Mouse (Mus musculus) B cell, adult 2 months (primary cell): ENCODE data around the gene Faxc.

Source experiments
- DNase-seq, 2 experiments: peaks; one replicate each; pipeline ENCODE4 v3.0.0; 2022

The Faxc gene

GRCm38 (mm10) chr4:21930971-21931771, at the start of gene Faxc:
Faxc (plus strand) TSS chr4:21931329.
- DNase-seq, result peak in 1 of 2 experiments; percentile 1

- no peak for DNase-seq
These were observed 48.3 kb upstream of the Faxc start for GRCm38 (mm10) chr4:21882806-21883205.

GRCm38 (mm10) chr4:21885831-21886230, 45.3 kb upstream of the Faxc start:
- no peak for DNase-seq

- DNase-seq, result no peak
These were observed 872 bp downstream of the Faxc start for GRCm38 (mm10) chr4:21931772-21932630.

GRCm38 (mm10) chr4:21935378-21935777, 4.2 kb downstream of the Faxc start:
- DNase-seq, result no peak

GRCm38 (mm10) chr4:21936424-21936823, 5.3 kb downstream of the Faxc start:
- no peak for DNase-seq

GRCm38 (mm10) chr4:21937890-21938289, 6.8 kb downstream of the Faxc start:
- DNase-seq, result no peak

- DNase-seq, result no peak
These were observed 13.5 kb downstream of the Faxc start for GRCm38 (mm10) chr4:21944672-21945071.

- peak; percentile 16 to 35 for DNase-seq
These were observed 20.3 kb downstream of the Faxc start for GRCm38 (mm10) chr4:21951444-21951843.

GRCm38 (mm10) chr4:21952255-21952654, 21.1 kb downstream of the Faxc start:
- no peak for DNase-seq

GRCm38 (mm10) chr4:21957570-21958321, 26.6 kb downstream of the Faxc start:
- DNase-seq, result peak; percentile 28 to 34

- DNase-seq, result no peak
These were observed 40.8 kb downstream of the Faxc start for GRCm38 (mm10) chr4:21971949-21972348.

GRCm38 (mm10) chr4:21974126-21974525, 43.0 kb downstream of the Faxc start:
- DNase-seq, result no peak

GRCm38 (mm10) chr4:21980471-21980870, 49.3 kb downstream of the Faxc start:
- no peak for DNase-seq

- DNase-seq, result no peak
These were observed 51.3 kb downstream of the Faxc start for GRCm38 (mm10) chr4:21982449-21982848.

GRCm38 (mm10) chr4:21986857-21987256, 55.7 kb downstream of the Faxc start:
- DNase-seq, result no peak

- no peak for DNase-seq
These were observed 56.3 kb downstream of the Faxc start for GRCm38 (mm10) chr4:21987460-21987859.

- DNase-seq, result no peak
These were observed 58.5 kb downstream of the Faxc start for GRCm38 (mm10) chr4:21989571-21990091.

- no peak for DNase-seq
These were observed 59.6 kb downstream of the Faxc start for GRCm38 (mm10) chr4:21990580-21991235.

- peak; percentile 29 to 33 for DNase-seq
These were observed 86.7 kb downstream of the Faxc start for GRCm38 (mm10) chr4:22017656-22018379.

GRCm38 (mm10) chr4:22018414-22018813, 87.3 kb downstream of the Faxc start:
- no peak for DNase-seq

- DNase-seq, result no peak
These were observed 98.8 kb downstream of the Faxc start for GRCm38 (mm10) chr4:22029951-22030350.
